Mouse (Mus musculus) liver, adult 2 months (tissue): ENCODE measurements at regions not wholly inside any gene's neighbourhood (a gene's known extent, or its start where the extent isn't known, plus 50 kb on each side); places are given as distances from the start of the nearest gene placed in this dataset.

ENCODE experiments used
- CTCF ChIP-seq: fragments of 200-500 bp; IDR thresholded peaks from 2 replicates; pipeline ENCODE4 v1.5.1; 2011; ENCODE audit warnings: low read depth, low read length, control low read depth
- POLR2A ChIP-seq: fragments of 200-500 bp; IDR thresholded peaks from 2 replicates; pipeline ENCODE4 v1.6.1; 2011; ENCODE audit warnings: low read length, control low read depth; ENCODE audit not compliant: insufficient read depth; ENCODE audit errors: extremely low read depth

DNA sequence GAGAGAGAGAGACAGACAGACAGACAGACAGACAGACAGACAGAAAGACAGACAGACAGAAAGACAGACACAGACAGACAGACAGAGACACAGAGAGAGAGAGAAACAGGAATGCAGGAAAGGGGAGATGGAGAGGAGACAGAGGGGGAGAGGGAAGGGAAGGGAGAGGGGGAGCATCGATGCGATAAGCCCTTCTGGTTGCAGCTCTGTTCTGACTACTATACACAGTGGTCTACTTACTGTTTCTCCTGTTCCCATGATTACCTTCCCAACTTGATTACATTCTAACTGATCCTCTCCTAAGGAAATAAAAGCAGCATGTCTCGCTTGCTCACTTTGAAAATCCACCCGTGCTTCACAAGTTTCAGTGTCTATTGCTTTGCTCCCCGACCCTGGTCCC lies 116.8 kb upstream of the Selenok start:
- TF ChIP-seq POLR2A = no peak
- no peak for TF ChIP-seq CTCF
